Mouse (Mus musculus) hindbrain, embryonic 14.5 days (tissue): ENCODE results near the gene Tmem135. TPM values are rescaled to one million over a fixed set of nuclear protein-coding genes. Genes with fewer than 3 reads are reported as not detected.

ENCODE experiments used
- ATAC-seq: fragments of 200-750 bp; cut with Nextera tagmentation; 2 replicates; pipeline ENCODE4 v1.8.0; 2017; ENCODE audit warnings: moderate number of reproducible peaks, mild to moderate bottlenecking, moderate TSS enrichment, moderate library complexity; ENCODE audit not compliant: low FRiP score
- DNase-seq: peaks from one replicate; pipeline ENCODE4 v3.0.0-alpha.2; 2015; ENCODE audit warnings: low spot score
- H3K27ac ChIP-seq: fragments of 300-500 bp; sonication (generic); 2 replicates; pipeline ENCODE4 v1.5.1; 2014; ENCODE audit warnings: mild to moderate bottlenecking, moderate library complexity
- H3K27me3 ChIP-seq: fragments of 300-500 bp; sonication (generic); 2 replicates; pipeline ENCODE4 v1.6.1; 2014; ENCODE audit warnings: mild to moderate bottlenecking, low read length, mixed read lengths; ENCODE audit not compliant: control insufficient read depth, insufficient read depth
- H3K36me3 ChIP-seq: fragments of 300-500 bp; sonication (generic); replicated peaks from 2 replicates; pipeline ENCODE4 v1.6.1; 2014; ENCODE audit not compliant: control insufficient read depth, insufficient read depth
- H3K4me1 ChIP-seq: fragments of 300-500 bp; sonication (generic); replicated peaks from 2 replicates; pipeline ENCODE4 v1.6.1; 2014; ENCODE audit warnings: antibody characterized with exemption, low read length, mixed read lengths; ENCODE audit not compliant: control insufficient read depth, insufficient read depth
- H3K4me2 ChIP-seq: fragments of 300-500 bp; sonication (generic); replicated peaks from 2 replicates; pipeline ENCODE4 v1.6.1; 2014; ENCODE audit warnings: mild to moderate bottlenecking, moderate library complexity
- H3K4me3 ChIP-seq: fragments of 300-500 bp; sonication (generic); replicated peaks from 2 replicates; pipeline ENCODE4 v1.5.1; 2014; ENCODE audit warnings: mild to moderate bottlenecking, low read length
- H3K9ac ChIP-seq: fragments of 300-500 bp; sonication (generic); 2 replicates; pipeline ENCODE4 v1.6.1; 2014
- H3K9me3 ChIP-seq: fragments of 300-500 bp; sonication (generic); 2 replicates; pipeline ENCODE4 v1.6.1; 2016; ENCODE audit warnings: low read length; ENCODE audit not compliant: control insufficient read depth
- WGBS: fragments of 180-500 bp; shearing (Covaris S2); extraction: QIAGEN DNeasy Blood & Tissue Kit; methylation state at CpG from one replicate; pipeline ENCODE4 v1.1.7; 2014; 5-methylcytosine and 5-hydroxymethylcytosine counted together
- polyA plus RNA-seq: library from polyadenylated mRNA; unstranded; fragments of >200 nt; fragmentation: Nextera tagmentation; extraction: Ambion mirVana; gene quantifications from 2 replicates; pipeline ENCODE4 v1.2.1, GENCODE M21; 2014

Tmem135 gene
- polyA plus RNA-seq, 1 experiment from 2014 or later, result 32.7 TPM

DNA sequence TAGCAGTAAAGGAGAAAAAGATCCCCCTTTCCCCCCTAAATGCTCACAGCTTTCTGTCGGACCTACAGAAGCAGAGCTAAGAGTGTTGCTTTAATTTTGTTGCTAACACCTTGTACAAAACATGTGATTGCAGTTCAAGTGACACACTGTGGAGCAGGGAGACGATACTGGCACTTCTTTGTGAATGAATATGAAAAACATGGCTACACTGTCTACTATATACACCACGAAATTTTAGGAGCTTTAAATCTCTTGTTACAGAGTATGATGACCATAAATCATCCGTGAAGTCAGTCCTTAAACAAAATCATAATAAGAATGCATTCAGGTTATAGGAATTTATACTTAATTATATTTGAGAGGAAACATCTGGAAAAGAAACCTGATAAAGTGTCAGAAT lies 247.4 kb downstream of the Tmem135 start:
- no peak overlapping the region for H3K4me3 ChIP-seq
- DNase-seq, result no peak
- H3K9me3 ChIP-seq, result no peaks in the 10 kb centered on the region
- H3K9ac ChIP-seq, result no peak overlapping the region
- no peaks in the 10 kb centered on the region for H3K4me1 ChIP-seq
- no peak overlapping the region for H3K4me2 ChIP-seq
- no peaks in the 10 kb centered on the region for H3K27me3 ChIP-seq
- H3K36me3 ChIP-seq, result peaks cover 18% of the 10 kb centered on the region
- H3K27ac ChIP-seq, result no peak overlapping the region
- 82% methylated on average over 4 of the region's 4 CpGs for WGBS
- no peak for ATAC-seq

DNA sequence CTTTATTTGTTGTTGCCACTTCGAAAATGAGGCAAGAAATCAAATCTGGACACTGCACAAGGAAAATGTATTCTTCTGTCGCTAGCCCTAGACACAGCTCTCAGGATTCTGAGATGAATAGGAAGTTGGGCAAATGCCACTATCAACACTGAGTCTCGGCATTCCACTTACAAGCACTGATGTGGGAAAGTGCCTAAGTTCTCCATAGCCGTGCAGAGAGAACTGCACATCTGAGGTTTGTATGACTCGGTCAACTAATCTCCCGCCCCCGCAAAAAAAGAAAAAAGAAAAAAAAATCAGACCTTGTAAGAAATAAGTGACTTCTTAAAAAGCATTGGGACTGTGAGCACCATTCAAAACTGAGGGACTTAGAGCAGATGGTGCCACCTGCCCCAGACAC lies 248.3 kb downstream of the Tmem135 start:
- H3K27me3 ChIP-seq, result no peaks in the 10 kb centered on the region
- ATAC-seq (no peak), DNase-seq (no peak)
- no peak overlapping the region for H3K4me2 ChIP-seq
- no peak overlapping the region for H3K9ac ChIP-seq
- no peak overlapping the region for H3K4me3 ChIP-seq
- no peak overlapping the region for H3K27ac ChIP-seq
- WGBS, result 82% methylated on average over 7 of the region's 7 CpGs
- no peaks in the 10 kb centered on the region for H3K4me1 ChIP-seq
- peaks cover 18% of the 10 kb centered on the region for H3K36me3 ChIP-seq
- no peaks in the 10 kb centered on the region for H3K9me3 ChIP-seq

DNA sequence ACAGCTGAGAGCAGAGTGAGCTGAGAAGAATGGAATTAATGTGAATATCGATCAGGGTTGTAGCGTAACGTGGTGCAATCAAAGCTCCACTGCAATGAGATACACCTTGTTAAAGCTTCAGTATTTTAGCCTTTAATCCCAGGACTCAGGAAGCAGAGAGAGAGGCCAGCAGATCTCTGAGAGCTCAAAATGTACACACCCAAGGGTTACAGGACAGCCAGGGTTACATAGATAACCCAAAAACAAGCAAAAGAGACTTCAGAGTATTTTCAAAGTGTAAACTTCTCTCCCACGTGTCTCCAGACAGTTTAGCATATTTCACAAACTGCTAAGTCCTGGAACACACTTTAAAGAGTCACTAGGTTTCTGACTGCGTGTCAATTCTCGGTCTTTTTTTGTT lies 248.8 kb downstream of the Tmem135 start:
- peaks cover 18% of the 10 kb centered on the region for H3K36me3 ChIP-seq
- no peak for DNase-seq
- H3K4me3 ChIP-seq, result no peak overlapping the region
- H3K4me1 ChIP-seq, result no peaks in the 10 kb centered on the region
- no peak overlapping the region for H3K27ac ChIP-seq
- H3K9ac ChIP-seq, result no peak overlapping the region
- H3K9me3 ChIP-seq, result no peaks in the 10 kb centered on the region
- no peak overlapping the region for H3K4me2 ChIP-seq
- WGBS, result 82% methylated on average over 6 of the region's 6 CpGs
- H3K27me3 ChIP-seq, result no peaks in the 10 kb centered on the region
- ATAC-seq, result no peak

DNA sequence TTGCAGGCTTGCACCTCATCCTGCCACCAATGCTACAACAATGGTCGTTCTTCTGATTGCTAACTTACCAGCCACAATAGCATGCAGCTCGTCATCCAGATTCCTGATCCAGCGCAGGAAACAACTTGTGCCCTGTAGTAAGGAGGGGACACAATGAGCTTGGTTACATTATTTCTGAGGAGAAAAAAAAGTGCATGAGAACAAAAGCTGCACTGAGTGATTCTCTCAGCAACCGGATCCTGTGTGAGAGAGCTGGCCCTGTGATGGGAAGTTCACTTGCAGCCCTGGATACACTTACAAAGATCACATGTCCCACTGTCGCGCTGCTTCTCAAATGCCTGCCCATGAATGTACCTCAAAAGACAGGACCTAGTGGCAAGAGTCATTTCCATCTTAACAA lies 252.7 kb downstream of the Tmem135 start:
- ATAC-seq (no peak), DNase-seq (no peak)
- no peaks in the 10 kb centered on the region for H3K4me1 ChIP-seq
- H3K4me2 ChIP-seq, result no peak overlapping the region
- no peaks in the 10 kb centered on the region for H3K9me3 ChIP-seq
- WGBS, result 38% methylated on average over 6 of the region's 6 CpGs
- no peaks in the 10 kb centered on the region for H3K27me3 ChIP-seq
- H3K36me3 ChIP-seq, result peaks cover 6% of the 10 kb centered on the region
- no peak overlapping the region for H3K4me3 ChIP-seq
- H3K9ac ChIP-seq, result no peak overlapping the region
- no peak overlapping the region for H3K27ac ChIP-seq

DNA sequence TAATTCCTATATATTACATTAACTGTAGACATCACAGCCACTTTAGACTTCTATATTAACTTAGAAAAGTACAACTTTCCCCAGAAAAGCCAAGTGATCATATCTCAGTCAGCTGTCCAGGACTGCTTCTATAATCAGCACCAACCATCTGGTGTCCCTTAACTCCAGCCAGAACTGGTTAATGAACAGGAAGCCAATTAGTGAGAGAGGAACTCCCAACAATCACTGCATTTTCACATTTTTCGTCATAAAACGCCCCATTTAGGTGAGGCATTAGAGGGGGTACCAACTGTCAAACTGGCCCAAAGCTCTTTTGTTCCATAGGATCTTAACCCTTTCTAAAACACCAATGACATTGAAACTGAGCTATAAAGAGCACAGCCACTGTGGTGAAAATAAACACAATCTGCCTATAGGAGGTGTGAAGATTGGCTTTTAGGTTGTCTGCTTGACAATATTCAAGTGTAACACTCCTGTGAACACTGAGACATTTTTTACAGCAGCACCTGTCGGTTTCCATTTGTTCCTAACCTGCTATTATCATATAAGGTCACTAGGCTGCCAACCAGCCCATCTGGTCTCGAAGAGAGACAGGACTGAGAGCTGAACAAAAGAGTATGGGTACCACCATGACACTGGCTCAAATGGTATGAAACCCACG lies 263.3 kb downstream of the Tmem135 start:
- H3K4me1 ChIP-seq, result no peaks in the 10 kb centered on the region
- ATAC-seq, result no peak
- H3K27me3 ChIP-seq, result no peaks in the 10 kb centered on the region
- no peaks in the 10 kb centered on the region for H3K9me3 ChIP-seq
- no peak overlapping the region for H3K27ac ChIP-seq
- no peak overlapping the region for H3K4me3 ChIP-seq
- H3K4me2 ChIP-seq, result no peak overlapping the region
- WGBS, result 89% methylated on average over 5 of the region's 5 CpGs
- no peak overlapping the region for H3K9ac ChIP-seq
- DNase-seq, result no peak
- H3K36me3 ChIP-seq, result peaks cover 27% of the 10 kb centered on the region

DNA sequence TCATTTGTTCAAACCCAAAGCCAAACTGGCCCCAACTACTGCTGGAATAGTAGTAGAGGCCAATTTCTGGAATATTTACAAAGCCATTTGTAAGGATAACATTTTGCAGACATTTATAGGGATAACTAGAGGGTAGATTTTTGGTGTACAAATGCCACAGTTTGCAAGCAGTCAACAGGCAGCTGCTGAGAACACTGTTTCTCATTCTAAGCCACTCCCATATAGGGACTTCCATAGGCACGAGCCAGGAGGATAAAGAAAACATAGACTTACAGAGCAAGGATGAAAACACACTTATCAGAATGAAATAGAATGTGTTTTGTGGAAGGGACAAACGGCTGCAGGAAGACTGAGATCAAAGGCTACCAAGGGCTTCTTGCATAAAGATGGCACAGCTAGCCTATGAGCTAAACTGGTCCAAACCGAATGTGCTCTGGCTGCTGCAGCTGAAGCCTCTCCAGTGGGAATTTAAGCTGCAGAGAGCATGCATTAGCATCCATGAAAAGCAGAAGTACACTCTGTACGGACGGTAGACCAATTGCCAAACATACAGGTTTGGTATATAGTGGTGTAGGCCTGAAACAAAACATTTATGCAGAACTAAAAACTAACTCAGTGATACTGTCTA lies 269.0 kb downstream of the Tmem135 start:
- ATAC-seq, result no peak
- no peak overlapping the region for H3K27ac ChIP-seq
- H3K27me3 ChIP-seq, result no peaks in the 10 kb centered on the region

DNA sequence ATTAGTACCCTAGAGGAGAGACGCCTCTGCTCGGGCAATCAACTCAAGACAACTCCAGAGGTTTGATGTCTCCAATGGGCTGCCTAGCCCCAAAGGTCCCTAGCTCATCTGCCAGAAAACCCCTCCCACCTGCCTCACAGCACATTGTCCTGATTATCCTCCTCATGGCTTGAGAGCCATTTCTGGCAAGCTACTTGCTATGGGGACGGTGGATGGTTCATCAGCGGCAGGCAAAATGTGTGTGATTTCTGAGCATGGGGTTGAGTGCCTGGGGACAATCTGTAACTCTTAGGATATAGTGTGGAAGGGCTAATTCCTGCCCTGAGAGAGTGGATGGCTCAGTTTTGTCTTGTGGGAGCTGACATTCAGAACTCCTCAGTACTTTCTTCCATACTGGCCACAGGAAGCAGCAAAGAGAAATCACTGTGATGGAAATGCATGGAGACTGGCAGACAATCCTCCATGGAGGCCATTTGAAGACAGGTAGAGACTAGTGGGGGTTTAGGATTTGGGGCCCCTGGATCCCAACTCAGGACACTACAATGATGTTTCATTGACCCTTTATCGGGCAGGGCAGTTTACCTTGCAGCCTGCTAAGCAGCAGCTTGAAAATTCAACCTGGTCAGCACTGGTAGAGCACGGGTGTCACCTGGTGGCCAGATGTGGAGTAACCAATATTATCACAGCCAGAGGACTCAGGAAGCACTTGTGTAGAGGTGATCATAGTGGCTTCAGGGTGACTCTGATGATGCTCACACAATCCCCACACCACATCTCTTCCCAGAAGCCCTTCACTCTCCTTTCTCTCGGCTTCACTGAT lies 277.7 kb downstream of the Tmem135 start:
- Histone ChIP-seq H3K4me1 (no peaks in the 10 kb centered on the region), H3K9me3 (no peaks in the 10 kb centered on the region), H3K4me2 (no peak overlapping the region), H3K4me3 (no peak overlapping the region), H3K9ac (no peak overlapping the region), H3K27ac (no peak overlapping the region), H3K36me3 (no peaks in the 10 kb centered on the region), H3K27me3 (no peaks in the 10 kb centered on the region)
- DNase-seq, result peak; percentile 90
- WGBS, result 57% methylated on average over 7 of the region's 7 CpGs
- ATAC-seq, result peak; percentile 90

More for the DNA sequence above, 269.0 kb downstream of the Tmem135 start:
- WGBS, result 87% methylated on average over 5 of the region's 5 CpGs
- Histone ChIP-seq H3K9me3 (no peaks in the 10 kb centered on the region), H3K4me3 (no peak overlapping the region), H3K4me2 (no peak overlapping the region), H3K36me3 (no peaks in the 10 kb centered on the region), H3K9ac (no peak overlapping the region), H3K4me1 (no peaks in the 10 kb centered on the region)
- DNase-seq, result no peak

DNA sequence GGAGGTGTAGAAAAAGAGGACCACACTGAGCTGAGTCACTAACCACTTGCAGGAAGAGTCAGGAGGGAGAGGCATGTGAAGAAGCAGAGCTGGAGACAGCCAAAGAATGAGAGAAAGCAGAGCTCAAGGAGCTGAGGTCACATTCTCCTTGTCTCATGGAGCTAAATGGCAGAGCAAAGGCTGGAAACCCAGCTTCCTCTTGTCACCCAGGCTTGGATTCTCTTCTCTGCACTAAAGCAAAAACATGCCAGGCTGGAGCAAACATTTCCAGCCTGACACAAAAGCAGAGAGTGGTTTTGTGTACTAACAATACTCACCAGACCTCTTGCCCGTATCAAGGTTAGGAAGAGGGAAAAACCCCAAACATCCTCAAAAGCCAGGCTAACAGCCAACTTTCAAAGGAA lies 287.8 kb downstream of the Tmem135 start:
- H3K4me1 ChIP-seq, result no peaks in the 10 kb centered on the region
- H3K36me3 ChIP-seq, result no peaks in the 10 kb centered on the region
- H3K4me3 ChIP-seq, result no peak overlapping the region
- no peak for ATAC-seq
- H3K27ac ChIP-seq, result no peak overlapping the region
- no peak overlapping the region for H3K9ac ChIP-seq
- WGBS, result 45% methylated on average over 1 of the region's 1 CpGs
- no peaks in the 10 kb centered on the region for H3K27me3 ChIP-seq
- no peaks in the 10 kb centered on the region for H3K9me3 ChIP-seq
- no peak for DNase-seq
- no peak overlapping the region for H3K4me2 ChIP-seq

DNA sequence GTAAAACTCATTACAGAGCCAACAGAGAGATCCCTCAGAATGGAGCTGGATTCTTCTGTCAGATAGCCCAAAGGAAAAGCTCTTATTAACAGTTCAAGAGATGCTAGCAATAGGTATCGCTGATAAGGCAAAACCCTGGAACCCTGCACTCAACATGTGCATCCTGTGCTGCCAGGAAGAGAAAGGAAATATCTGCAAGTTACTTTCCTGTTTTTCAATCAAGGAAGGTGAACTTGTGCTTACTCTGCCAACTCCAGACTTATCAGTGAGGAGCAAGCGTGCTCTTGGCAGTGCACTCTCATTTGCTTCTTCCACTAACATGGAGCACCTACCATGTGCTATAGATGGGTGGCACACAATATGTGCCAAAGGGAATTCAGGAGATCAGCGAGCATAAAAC lies 288.4 kb downstream of the Tmem135 start:
- ATAC-seq (no peak), DNase-seq (no peak)
- H3K4me1 ChIP-seq, result no peaks in the 10 kb centered on the region
- no peak overlapping the region for H3K27ac ChIP-seq
- WGBS, result 91% methylated on average over 3 of the region's 3 CpGs
- no peak overlapping the region for H3K4me3 ChIP-seq
- H3K4me2 ChIP-seq, result no peak overlapping the region
- no peaks in the 10 kb centered on the region for H3K27me3 ChIP-seq
- no peak overlapping the region for H3K9ac ChIP-seq
- no peaks in the 10 kb centered on the region for H3K9me3 ChIP-seq
- H3K36me3 ChIP-seq, result no peaks in the 10 kb centered on the region
